Mouse (Mus musculus) midbrain, embryonic 15.5 days (tissue): ENCODE measurements around the gene Herc2. TPM values are rescaled to one million over a fixed set of nuclear protein-coding genes. Genes with fewer than 3 reads are reported as not detected.
"Not testable (repeated sequence)": the region's sequence is repeated elsewhere in the genome, so short reads cannot be mapped to it uniquely, and the experiment has no call there.

Experiments
- ATAC-seq: fragments of 200-750 bp; cut with Nextera tagmentation; replicated peaks from 2 replicates; pipeline ENCODE4 v1.8.0; 2017; ENCODE audit warnings: moderate TSS enrichment
- H3K27ac ChIP-seq: fragments of 300-500 bp; sonication (generic); 2 replicates; pipeline ENCODE4 v1.5.1; 2015; ENCODE audit warnings: mild to moderate bottlenecking, inconsistent platforms
- H3K27me3 ChIP-seq: fragments of 300-500 bp; sonication (generic); replicated peaks from 2 replicates; pipeline ENCODE4 v1.6.1; 2015; ENCODE audit warnings: inconsistent platforms
- H3K36me3 ChIP-seq: fragments of 300-500 bp; sonication (generic); replicated peaks from 2 replicates; pipeline ENCODE4 v1.6.1; 2015; ENCODE audit warnings: inconsistent platforms
- H3K4me1 ChIP-seq: fragments of 300-500 bp; sonication (generic); 2 replicates; pipeline ENCODE4 v1.6.1; 2015; ENCODE audit warnings: inconsistent platforms
- H3K4me2 ChIP-seq: fragments of 300-500 bp; sonication (generic); 2 replicates; pipeline ENCODE4 v1.6.1; 2015; ENCODE audit warnings: inconsistent platforms, mild to moderate bottlenecking, moderate library complexity
- H3K4me3 ChIP-seq: fragments of 300-500 bp; sonication (generic); 2 replicates; pipeline ENCODE4 v1.5.1; 2015; ENCODE audit warnings: mild to moderate bottlenecking, inconsistent platforms
- H3K9ac ChIP-seq: fragments of 300-500 bp; sonication (generic); 2 replicates; pipeline ENCODE4 v1.6.1; 2015; ENCODE audit warnings: mild to moderate bottlenecking, inconsistent platforms
- H3K9me3 ChIP-seq: fragments of 300-500 bp; sonication (generic); 2 replicates; pipeline ENCODE4 v1.6.1; 2016; ENCODE audit warnings: inconsistent platforms
- WGBS: fragments of 180-500 bp; shearing (Covaris S2); methylation state at CpG from one replicate; pipeline ENCODE4 v1.1.7; 2015; ENCODE audit warnings: mixed read lengths; 5-methylcytosine and 5-hydroxymethylcytosine counted together
- polyA plus RNA-seq: library from polyadenylated mRNA; unstranded; fragments of >200 nt; fragmentation: Nextera tagmentation; extraction: Ambion mirVana; gene quantifications from 2 replicates; pipeline ENCODE4 v1.2.1, GENCODE M21; 2015

Gene Herc2
- polyA plus RNA-seq = 53.2 and 56.3 TPM in 2 replicates

GRCm38 (mm10) chr7:56049831-56050321, at the start of gene Herc2:
Gene Herc2 (plus strand): TSS chr7:56050196.
- H3K9ac ChIP-seq = peak within 1 kb of the TSS; percentile 87
- peak; percentile 100 for ATAC-seq
- H3K9me3 ChIP-seq = no peaks in the 10 kb centered on the region
- H3K36me3 ChIP-seq = no peaks in the 10 kb centered on the region
- under 1% methylated on average over 47 of the region's 47 CpGs for WGBS
- peaks cover 26% of the 10 kb centered on the region for H3K4me1 ChIP-seq
- H3K4me2 ChIP-seq = peak within 1 kb of the TSS; percentile 83
- peak within 1 kb of the TSS; percentile 92 for H3K4me3 ChIP-seq
- H3K27me3 ChIP-seq = no peaks in the 10 kb centered on the region
- H3K27ac ChIP-seq = peak within 1 kb of the TSS; percentile 93

- Histone ChIP-seq H3K36me3 (no peaks in the 10 kb centered on the region; the same call in 1 of the 2 replicates), H3K27ac (no peak overlapping the region), H3K4me3 (no peak overlapping the region), H3K4me1 (0 out of 2 replicates have a peak, but pooled peaks cover 4% of the 10 kb centered on the region), H3K9me3 (no peaks in the 10 kb centered on the region), H3K27me3 (no peaks in the 10 kb centered on the region), H3K9ac (no peak overlapping the region), H3K4me2 (no peak overlapping the region)
- no peak for ATAC-seq
- WGBS = 82% methylated on average over 4 of the region's 4 CpGs
These were observed 39.5 kb upstream of the Herc2 start for GRCm38 (mm10) chr7:56010318-56011017.

- Histone ChIP-seq H3K9me3 (no peaks in the 10 kb centered on the region), H3K4me1 (0 out of 2 replicates have a peak, but pooled peaks cover 4% of the 10 kb centered on the region), H3K9ac (no peak overlapping the region), H3K27ac (no peak overlapping the region), H3K27me3 (no peaks in the 10 kb centered on the region), H3K36me3 (no peaks in the 10 kb centered on the region; the same call in 1 of the 2 replicates), H3K4me2 (no peak overlapping the region), H3K4me3 (no peak overlapping the region)
- no peak for ATAC-seq
These were observed 39.0 kb upstream of the Herc2 start for GRCm38 (mm10) chr7:56011018-56011333.

DNA sequence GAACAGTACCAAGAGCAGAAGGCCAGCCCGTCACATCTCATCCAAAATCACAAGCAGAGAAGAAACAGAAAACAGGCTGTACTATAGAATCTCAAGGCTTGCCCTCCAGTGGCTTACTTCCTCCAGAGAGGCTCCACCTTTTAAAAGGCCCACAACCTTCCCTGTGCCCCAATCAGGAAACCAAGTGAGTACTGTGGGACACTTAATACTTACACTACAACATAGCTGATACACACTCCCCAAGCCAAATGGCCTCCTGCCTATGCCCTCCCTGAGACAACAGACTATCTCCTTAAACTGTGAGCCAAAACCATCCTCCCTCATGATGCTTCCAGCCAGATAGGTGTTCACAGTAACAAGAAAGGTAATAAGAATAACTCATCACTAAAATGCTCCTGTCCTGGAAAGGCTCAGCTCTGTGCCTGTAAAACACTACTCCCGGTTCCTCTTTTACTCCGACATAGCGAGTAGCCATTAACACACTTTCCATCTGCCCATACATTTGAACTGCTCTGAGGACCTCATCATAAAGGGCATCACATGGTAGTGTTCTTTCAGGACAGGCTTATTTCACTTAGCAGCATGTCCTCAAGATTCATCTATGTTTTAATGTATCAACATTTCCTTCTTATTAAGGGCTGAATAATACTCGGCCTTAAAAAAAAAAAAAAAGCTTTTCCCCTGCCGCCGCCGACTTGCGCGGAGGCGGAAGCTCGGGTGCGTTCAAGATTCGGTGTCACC, 36.6 kb upstream of the Herc2 start:
- H3K27me3 ChIP-seq = no peaks in the 10 kb centered on the region
- H3K4me2 ChIP-seq = no peak overlapping the region
- no peak overlapping the region for H3K4me3 ChIP-seq
- no peak overlapping the region for H3K9ac ChIP-seq
- no peaks in the 10 kb centered on the region for H3K9me3 ChIP-seq
- peaks cover 8% of the 10 kb centered on the region for H3K4me1 ChIP-seq
- H3K27ac ChIP-seq = no peak overlapping the region
- no peaks in the 10 kb centered on the region; the same call in 1 of the 2 replicates for H3K36me3 ChIP-seq
- WGBS = 97% methylated on average over 14 of the region's 14 CpGs
- no peak for ATAC-seq

GRCm38 (mm10) chr7:56014002-56014702, 35.8 kb upstream of the Herc2 start:
- not testable (repeated sequence) for H3K4me3 ChIP-seq

DNA sequence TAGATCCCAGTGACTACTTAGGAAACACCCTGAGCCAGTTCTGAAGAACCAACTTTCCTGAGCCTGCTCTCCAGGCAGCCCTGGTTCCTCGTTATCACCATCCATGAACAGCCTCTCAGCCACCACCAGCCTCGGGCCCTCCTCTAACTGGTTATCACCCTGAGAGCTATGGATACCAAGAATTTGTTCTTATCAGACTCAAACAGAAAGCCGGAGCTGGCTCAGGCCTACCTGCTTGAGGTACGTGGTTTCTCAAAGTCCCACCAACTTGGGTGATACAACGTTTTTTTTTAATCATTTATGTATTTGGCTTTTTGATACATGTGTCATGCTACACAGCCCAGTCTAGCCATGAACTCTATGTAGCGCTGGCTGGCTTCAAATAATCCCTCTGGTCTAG, 34.8 kb upstream of the Herc2 start:
- H3K9ac ChIP-seq = no peak overlapping the region
- H3K27me3 ChIP-seq = no peaks in the 10 kb centered on the region
- peaks cover 11% of the 10 kb centered on the region for H3K4me1 ChIP-seq
- WGBS = 91% methylated on average over 6 of the region's 6 CpGs
- H3K4me2 ChIP-seq = no peak overlapping the region
- no peaks in the 10 kb centered on the region for H3K9me3 ChIP-seq
- no peak overlapping the region for H3K4me3 ChIP-seq
- no peaks in the 10 kb centered on the region; the same call in 1 of the 2 replicates for H3K36me3 ChIP-seq
- no peak overlapping the region for H3K27ac ChIP-seq
- ATAC-seq = no peak

More at GRCm38 (mm10) chr7:56014002-56014702, 35.8 kb upstream of the Herc2 start:
- 88% methylated on average over 7 of the region's 18 CpGs for WGBS
- H3K36me3 ChIP-seq, ATAC-seq, H3K4me2 ChIP-seq, H3K9me3 ChIP-seq, H3K27me3 ChIP-seq, H3K9ac ChIP-seq, H3K27ac ChIP-seq, H3K4me1 ChIP-seq: not testable (repeated sequence)

GRCm38 (mm10) chr7:56015837-56016236, 34.2 kb upstream of the Herc2 start:
- no peaks in the 10 kb centered on the region for H3K27me3 ChIP-seq
- H3K27ac ChIP-seq = no peak overlapping the region
- no peak overlapping the region for H3K9ac ChIP-seq
- no peaks in the 10 kb centered on the region for H3K9me3 ChIP-seq
- no peak overlapping the region for H3K4me3 ChIP-seq
- no peak for ATAC-seq
- no peaks in the 10 kb centered on the region; the same call in 1 of the 2 replicates for H3K36me3 ChIP-seq
- peaks cover 7% of the 10 kb centered on the region for H3K4me1 ChIP-seq
- 93% methylated on average over 7 of the region's 7 CpGs for WGBS
- no peak overlapping the region for H3K4me2 ChIP-seq

- Histone ChIP-seq H3K27ac (no peak overlapping the region), H3K36me3 (no peaks in the 10 kb centered on the region; the same call in 1 of the 2 replicates), H3K9me3 (no peaks in the 10 kb centered on the region), H3K4me3 (peak overlapping the region; percentile 78; the same call in 1 of the 2 replicates), H3K4me2 (peak overlapping the region; percentile 58), H3K9ac (no peak overlapping the region), H3K27me3 (no peaks in the 10 kb centered on the region), H3K4me1 (peaks cover 7% of the 10 kb centered on the region)
- ATAC-seq = no peak
- 84% methylated on average over 3 of the region's 3 CpGs for WGBS
These were observed 32.2 kb upstream of the Herc2 start for GRCm38 (mm10) chr7:56017761-56018160.

GRCm38 (mm10) chr7:56018446-56018971, 31.5 kb upstream of the Herc2 start:
- ATAC-seq = no peak; the same call in 1 of the 2 replicates
- Histone ChIP-seq H3K9me3 (no peaks in the 10 kb centered on the region), H3K4me2 (peak overlapping the region; percentile 58), H3K27me3 (no peaks in the 10 kb centered on the region), H3K9ac (peak overlapping the region; percentile 90), H3K27ac (peak overlapping the region; percentile 84), H3K4me1 (peaks cover 7% of the 10 kb centered on the region), H3K36me3 (no peaks in the 10 kb centered on the region; the same call in 1 of the 2 replicates), H3K4me3 (peak overlapping the region; percentile 78)
- WGBS = 43% methylated on average over 7 of the region's 7 CpGs

- H3K9me3 ChIP-seq = no peaks in the 10 kb centered on the region
- ATAC-seq = peak; percentile 95
- H3K36me3 ChIP-seq = no peaks in the 10 kb centered on the region; the same call in 1 of the 2 replicates
- peak overlapping the region; percentile 78 for H3K4me3 ChIP-seq
- H3K4me1 ChIP-seq = peaks cover 7% of the 10 kb centered on the region
- peak overlapping the region; percentile 90 for H3K9ac ChIP-seq
- peak overlapping the region; percentile 58 for H3K4me2 ChIP-seq
- H3K27me3 ChIP-seq = no peaks in the 10 kb centered on the region
- peak overlapping the region; percentile 84 for H3K27ac ChIP-seq
- under 1% methylated on average over 71 of the region's 71 CpGs for WGBS
These were observed 30.7 kb upstream of the Herc2 start for GRCm38 (mm10) chr7:56018972-56019929.

GRCm38 (mm10) chr7:56019930-56020253, 30.1 kb upstream of the Herc2 start, which contains the start of gene Nipa1:
Gene Nipa1 (minus strand): TSS chr7:56019954.
- H3K36me3 ChIP-seq = no peaks in the 10 kb centered on the region; the same call in 1 of the 2 replicates
- no peaks in the 10 kb centered on the region for H3K27me3 ChIP-seq
- H3K4me1 ChIP-seq = peaks cover 7% of the 10 kb centered on the region
- ATAC-seq = no peak
- WGBS = 52% methylated on average over 3 of the region's 3 CpGs
- peak within 1 kb of the TSS; percentile 84 for H3K27ac ChIP-seq
- peak within 1 kb of the TSS; percentile 78 for H3K4me3 ChIP-seq
- no peaks in the 10 kb centered on the region for H3K9me3 ChIP-seq
- peak within 1 kb of the TSS; percentile 90 for H3K9ac ChIP-seq
- H3K4me2 ChIP-seq = peak within 1 kb of the TSS; percentile 58
